Mouse (Mus musculus) spleen, postnatal 4 days (tissue): Measurements from ENCODE around the gene 6430548M08Rik.

Experiments used
- DNase-seq, 2 experiments: peaks; one replicate each; pipeline ENCODE4 v3.0.0; 2022; ENCODE audit warnings: low spot score in 2 of 2

The 6430548M08Rik gene

DNA sequence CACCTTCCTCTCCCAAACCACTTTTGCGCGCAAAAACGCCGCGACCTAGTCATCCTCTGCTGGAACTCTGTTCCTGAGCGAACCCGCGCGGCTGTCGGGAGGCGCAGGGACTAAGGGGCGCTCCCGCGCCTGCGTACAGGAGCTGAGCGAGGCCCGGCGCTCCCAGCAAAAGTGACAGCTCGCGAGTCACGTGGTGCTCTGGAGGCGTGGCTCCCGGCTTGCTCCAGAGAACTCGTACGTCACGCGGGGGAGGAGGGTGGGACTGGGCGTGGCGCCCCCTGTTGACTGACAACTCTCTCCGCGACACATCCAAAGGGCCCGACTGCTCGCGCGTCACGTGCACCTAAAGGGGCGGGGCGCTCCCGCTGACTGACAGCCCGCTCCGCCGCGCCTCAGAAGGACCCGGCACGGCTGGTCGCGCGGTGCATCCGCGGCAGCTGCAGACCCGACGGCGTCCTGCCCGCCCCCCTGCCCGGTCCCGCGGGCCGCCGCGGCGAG lies at the start of gene 6430548M08Rik:
TSS of gene 6430548M08Rik (plus strand) at position 395 of the 498 bp plus-strand sequence.
- peak; percentile 100 for DNase-seq

DNA sequence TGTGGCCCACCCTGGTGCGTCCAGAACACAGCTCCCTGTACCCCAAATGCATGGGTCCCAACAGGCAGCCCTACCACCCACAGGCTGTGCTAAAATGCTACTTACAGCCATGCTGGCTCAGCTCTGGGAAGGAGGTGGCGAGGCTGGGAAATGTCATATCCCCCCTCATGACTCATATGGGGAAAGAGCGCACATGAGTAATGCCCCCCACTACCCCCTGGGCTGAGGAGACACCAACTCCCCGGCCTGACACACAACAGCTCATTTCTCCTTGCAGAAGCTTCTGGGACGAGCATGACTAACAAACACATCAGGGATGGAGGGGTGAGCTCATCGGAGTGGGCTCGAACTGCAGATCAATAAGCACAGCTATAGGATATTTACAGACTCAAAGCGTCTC lies 48.3 kb upstream of the 6430548M08Rik start:
- no peak for DNase-seq

DNA sequence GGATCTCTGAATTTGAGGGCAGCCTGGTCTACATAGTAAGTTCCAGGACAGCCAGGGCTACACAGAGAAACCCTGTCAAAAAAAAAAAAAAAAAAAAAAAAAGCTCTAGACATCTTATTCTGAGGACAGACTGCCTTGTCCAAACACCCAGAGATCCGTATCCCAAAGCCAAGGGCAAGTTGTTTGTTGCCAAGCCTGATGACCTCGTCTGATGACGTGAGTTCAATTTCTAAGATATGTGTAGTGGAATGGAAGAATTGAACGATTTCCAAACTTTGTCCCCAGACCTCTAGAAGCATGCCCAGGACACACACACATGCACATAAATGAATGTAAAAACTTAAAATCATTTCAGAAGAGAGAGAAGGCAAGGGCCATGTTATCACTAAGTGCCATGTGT lies 47.7 kb upstream of the 6430548M08Rik start:
- no peak for DNase-seq

DNA sequence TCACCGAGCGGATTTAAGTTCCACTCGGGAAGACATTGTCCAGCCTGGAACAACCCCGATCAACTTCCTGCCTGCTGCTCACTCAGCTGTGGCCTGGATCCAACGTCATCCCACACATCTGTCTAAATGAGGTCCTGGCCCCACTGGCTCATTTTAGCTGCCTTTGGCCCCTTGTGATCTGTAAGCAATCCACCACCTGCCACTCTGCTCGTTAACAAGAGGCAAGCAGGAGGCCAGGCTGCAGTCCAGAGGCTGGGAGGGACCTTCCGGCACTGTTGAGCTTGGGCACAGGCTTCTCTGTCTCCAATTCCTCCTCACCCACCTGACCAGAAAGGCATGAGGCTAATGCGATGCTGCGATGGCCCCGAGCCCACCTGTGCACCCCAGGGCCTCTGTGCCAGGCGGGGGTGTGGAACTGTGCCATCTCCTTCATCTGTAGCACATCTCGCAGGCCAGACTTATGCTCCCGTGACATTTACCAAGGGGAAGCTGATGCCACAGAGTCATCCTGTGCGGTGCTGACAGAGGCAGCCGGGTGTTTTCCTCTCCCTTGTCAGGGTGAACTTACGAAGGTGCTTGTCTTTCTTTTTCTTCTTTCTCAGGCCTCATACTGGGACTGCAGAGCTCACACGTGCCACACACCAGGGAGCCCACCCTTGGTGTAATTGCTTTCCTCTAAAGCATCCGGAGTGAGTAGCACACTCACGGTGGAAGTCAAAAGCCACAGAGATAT lies 45.9 kb upstream of the 6430548M08Rik start:
- DNase-seq = no peak

DNA sequence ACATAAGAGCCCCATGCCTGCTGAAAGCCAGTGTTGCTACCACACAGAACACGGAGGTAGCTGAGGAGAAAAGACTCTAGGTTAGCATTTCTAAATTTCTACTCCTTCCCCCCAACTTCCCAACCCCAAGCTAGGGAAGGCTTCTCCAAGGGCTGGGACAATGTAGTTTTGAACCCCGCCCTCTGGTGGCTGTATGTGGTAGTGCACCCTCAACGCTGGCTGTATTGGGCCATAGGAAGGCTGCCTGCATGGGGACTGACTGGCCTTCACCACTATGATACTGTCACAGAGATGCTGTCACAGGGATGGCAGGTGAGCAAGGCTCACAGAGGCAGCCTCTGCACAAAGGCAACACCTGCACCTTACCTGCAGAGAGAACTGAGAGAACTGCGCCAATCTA lies 42.3 kb upstream of the 6430548M08Rik start:
- DNase-seq = peak; percentile 71 to 90

DNA sequence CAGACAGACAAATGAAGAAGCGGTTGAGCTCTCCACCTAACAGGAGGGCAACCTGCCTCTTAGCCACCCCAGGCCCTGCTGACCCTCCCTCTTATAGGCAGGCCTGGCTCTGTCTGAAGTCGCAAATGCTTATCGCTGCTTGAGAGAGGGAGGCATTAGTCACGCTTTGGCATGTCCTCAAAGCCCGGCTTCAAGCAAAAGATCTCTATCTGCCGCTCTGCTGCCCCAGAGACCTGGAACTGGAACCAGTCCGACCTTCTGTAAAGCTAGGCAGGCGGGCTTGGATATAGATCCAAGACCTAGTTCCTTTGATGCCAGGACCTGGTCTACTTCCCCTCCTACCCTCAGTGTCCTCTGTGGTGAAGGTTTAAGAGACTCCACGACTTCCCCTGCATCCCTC lies 41.7 kb upstream of the 6430548M08Rik start:
- no peak for DNase-seq

DNA sequence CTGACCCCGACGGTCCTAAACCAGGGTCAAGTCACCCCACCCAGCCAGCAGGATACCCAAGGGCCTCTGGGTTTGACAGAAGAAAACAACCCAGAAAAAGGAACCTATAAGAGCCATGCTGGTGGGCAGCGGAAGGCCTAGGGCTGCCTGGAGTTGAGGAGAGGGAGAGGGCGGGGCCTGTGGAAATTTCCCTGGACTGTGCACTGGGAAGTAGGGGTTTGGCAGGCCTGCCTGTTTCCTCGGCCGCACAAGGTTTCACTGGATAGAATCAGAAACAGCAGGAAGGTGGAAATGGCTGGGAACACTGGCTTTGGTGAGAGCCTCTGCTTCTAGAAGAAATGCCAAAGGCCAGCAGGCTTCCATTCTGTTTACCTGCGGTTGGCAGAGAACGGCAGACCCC lies 41.1 kb upstream of the 6430548M08Rik start:
- no peak for DNase-seq

DNA sequence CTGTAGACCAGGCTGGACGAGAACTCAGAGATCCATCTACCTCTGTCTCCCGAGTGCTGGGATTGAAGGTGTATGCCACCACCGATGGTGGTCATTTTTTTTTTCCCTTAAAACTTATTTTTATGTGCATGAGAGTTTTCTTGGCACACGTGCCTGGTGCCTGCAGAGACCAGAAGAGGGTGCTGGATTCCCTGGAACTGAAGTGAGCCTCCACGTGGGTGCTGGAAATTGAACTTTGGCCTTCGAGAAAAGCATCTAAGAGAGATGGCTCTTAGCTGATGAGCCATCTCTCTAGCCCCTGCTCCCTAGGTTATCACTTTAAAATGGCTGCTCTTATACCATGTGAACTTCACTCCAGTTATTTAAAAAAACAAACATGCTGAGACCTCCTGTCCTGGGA lies 39.4 kb upstream of the 6430548M08Rik start:
- DNase-seq = no peak

DNA sequence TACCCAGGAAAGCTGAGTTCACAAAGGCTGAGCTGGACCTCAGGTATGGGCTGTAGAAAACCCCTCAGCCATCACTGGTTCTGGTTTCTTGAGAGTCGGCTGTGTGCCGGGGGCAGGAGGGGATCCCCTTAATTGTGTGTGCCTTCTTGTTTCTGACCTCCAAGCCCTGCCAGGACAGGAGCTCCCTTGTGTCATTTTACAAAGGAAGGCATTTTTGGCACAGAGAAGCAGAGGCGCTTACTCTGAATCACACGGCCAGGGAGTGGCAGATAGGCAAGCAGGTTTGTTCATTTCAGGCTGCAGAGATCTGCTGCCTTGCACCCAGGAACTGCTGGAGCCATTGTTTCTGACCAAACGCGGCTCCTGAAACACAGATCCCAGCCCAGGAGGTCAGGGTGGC lies 38.6 kb upstream of the 6430548M08Rik start:
- no peak for DNase-seq

DNA sequence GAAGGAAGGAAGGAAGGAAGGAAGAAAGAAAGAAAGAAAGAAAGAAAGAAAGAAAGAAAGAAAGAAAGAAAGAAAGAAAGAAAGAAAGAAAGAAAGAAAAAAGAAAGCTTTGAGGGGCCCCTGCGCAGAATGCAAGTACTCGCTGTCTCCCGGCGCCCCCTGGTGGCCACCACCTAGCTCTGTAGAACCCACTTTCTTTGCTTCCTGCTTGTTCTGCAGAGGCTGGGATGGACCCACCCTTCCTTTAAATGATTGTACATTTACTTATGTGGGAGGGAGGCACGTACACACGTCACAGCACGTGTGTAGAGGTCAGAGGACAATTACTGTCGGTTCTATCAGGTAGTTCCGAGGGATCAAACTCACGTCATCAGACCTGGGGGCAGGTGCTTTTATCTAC lies 35.9 kb upstream of the 6430548M08Rik start:
- peak; percentile 69 to 92 for DNase-seq

DNA sequence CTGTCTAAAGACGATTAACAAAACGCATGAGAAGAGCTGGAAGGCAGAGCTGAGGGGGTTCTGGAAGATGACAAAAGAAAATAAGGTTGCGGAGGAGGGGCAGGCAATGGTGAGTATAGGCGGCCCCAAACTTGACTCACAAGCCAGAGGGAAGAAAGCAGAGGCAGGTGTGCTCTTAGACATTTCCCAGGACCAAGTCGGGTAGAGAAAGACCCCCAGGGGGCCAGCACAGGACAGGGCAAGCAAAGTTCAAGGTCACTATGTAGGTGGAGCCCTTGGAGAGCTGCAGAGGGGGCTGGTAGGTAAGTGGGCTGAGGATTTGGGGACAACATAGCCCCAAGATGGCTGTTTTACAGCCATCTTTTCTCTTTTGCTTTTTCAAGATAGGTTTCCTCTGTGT lies 34.6 kb upstream of the 6430548M08Rik start:
- no peak for DNase-seq

DNA sequence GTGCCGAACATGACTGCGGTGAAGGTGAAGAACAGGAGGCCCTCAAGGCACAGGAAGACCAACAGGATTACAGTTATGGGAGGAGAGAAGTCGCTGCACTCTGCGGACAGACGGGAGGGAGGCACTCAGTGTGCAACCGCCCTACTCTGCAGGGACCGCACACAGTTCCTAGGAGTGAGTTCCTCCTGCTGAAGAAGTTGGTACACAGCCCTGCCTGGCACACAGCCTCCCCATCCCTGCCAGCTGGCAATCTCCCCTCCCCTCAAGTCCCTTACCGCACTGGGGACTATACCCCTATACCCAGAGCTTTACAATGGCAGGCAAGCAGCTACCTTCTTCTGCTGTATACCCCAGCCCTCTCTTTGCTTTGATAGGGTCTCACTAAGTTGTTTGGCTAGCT lies 30.7 kb upstream of the 6430548M08Rik start:
- DNase-seq = no peak

DNA sequence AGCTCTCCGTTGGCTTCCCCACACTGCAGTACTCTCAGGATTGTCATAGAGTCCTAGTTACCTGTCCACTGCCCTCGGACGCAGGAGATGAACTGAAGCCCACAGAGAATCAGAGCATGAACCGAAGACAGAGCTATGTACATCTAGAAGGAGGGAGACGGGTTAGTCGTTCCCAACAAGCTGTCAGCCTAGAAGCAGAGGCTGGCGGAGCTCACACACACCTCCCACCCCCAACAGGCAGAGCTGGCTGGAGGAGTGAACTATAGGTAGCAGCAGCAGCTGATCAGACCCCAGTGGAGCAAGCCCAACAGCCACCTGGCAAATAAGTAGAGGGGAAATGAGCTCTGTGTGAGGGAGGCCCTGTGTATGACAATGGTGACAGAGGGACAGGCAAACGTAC lies 29.2 kb upstream of the 6430548M08Rik start:
- no peak for DNase-seq

DNA sequence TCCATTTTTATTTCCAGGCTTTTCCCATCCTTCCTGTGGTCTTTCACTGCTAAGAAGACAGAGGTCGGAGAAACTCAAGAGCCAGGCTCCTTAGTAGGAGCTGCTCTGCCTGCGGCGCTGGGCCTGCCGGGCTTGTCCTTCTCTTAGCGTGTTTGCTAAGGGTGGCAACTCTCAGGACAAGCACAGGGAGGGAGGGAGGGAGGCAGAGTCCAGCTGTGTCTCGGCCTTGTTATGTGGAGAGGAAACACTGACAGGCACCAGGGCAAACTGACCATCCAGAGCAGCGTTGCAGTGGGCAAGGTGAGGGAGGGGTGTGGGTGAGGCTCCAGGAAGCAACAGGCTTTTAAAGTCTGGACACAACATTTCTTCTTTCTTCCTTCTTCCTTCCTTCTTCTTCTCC lies 24.4 kb upstream of the 6430548M08Rik start:
- DNase-seq = no peak

DNA sequence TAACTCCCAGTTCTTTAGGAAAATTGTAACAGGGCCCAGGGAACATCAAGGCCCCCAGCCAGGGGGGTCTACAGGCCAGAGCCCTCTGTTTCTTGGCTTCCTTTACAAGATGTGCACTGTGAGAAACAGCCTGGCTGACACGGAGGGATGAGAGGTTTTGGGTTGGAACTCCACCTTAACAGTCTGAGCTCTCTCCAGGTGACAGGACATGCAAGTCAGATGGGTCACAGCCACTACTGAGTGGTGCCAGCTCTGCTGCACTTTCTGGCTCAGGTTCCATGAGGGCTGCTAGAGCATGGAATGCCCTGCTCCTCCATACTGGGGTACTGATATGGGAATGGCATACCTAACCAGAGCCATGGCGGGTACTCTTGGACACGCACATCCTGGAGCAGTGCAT lies 22.9 kb upstream of the 6430548M08Rik start:
- no peak for DNase-seq

DNA sequence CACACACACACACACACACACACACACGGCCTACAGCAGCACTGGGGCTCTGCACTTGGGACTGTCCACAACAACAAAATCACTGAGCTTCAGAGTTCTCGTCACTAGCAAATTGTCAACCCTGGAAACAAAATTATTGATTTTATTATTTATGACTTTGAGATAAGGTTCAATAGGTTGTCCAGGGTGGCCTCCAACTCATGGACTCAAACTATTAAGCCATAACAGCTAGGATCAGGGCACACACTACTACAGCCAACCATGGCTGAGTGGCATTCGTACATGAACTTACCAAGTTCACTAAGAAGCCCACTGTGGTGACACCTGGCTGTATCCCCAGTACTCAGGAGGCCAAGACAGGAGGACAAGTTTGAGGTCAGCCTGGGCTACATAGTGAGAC lies 20.8 kb upstream of the 6430548M08Rik start:
- no peak for DNase-seq

DNA sequence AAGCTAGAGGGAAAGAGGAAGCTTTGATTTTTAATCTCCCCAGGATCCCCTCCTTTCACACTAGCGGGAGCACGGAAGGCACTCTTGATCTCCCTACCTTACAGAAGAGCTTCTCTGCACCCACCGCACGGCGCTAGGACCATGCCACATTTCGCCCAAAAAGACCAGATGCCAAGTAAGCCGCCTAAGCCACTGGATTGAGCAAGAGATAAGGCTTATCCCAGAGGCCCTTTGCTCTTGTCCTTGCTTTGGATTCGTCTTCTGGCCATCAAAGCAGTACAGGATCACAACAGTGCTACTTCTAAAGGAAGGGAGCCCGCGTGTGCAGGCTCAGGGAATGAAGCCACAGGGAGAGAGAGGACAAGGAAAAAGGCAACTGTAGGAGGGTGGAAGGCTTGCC lies 19.2 kb upstream of the 6430548M08Rik start:
- no peak for DNase-seq

DNA sequence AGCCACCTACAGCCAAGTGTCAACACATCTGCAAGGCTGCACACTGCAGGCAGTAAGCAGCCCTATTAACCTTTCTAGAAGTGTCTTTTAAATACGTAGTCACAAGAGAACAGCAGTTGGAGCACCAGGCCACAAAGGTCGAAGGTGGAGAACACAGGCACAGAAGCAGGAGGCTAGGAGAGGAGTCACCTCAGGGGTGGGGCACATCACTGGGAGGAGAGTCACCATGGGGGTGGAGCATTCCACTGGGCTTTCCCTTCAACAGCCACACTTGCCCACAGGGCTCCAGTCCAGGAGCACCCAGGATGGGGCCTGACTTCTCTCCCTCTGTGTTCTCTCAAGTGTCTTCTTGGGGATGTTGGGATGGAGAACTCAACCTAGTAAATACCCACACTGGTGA lies 17.5 kb upstream of the 6430548M08Rik start:
- DNase-seq = no peak

DNA sequence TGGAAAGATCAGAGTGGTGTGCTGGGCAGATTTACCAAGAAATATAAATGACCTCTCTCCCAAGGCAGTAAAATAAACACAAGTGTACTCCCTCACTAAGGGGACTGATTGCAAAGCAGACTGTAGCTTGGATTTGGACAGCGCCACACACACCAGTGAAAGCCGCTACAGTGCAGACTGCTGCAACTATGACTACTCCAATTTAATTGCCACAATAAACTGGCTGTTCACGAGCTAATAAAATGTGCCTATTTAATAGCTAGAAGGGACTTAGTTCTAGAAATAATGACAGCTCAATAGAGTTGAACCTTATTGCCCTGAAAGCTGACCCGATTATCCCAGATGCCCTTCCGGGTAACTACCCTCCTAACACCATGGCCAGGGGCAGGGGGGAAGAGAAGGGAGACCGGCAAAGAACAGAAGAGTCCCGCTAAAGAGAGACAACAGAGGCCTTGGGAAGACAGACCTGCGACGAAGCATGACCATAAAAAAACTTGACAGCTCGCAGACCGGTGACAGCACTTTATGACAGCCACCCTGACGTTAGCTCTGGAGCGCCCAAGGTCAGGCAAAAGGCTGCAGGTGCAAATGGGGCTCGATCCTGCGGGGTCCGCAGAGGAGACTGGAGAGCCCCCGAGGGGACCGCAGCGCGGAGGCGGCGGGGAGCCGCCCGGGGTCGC lies 13.4 kb upstream of the 6430548M08Rik start:
- DNase-seq = no peak

DNA sequence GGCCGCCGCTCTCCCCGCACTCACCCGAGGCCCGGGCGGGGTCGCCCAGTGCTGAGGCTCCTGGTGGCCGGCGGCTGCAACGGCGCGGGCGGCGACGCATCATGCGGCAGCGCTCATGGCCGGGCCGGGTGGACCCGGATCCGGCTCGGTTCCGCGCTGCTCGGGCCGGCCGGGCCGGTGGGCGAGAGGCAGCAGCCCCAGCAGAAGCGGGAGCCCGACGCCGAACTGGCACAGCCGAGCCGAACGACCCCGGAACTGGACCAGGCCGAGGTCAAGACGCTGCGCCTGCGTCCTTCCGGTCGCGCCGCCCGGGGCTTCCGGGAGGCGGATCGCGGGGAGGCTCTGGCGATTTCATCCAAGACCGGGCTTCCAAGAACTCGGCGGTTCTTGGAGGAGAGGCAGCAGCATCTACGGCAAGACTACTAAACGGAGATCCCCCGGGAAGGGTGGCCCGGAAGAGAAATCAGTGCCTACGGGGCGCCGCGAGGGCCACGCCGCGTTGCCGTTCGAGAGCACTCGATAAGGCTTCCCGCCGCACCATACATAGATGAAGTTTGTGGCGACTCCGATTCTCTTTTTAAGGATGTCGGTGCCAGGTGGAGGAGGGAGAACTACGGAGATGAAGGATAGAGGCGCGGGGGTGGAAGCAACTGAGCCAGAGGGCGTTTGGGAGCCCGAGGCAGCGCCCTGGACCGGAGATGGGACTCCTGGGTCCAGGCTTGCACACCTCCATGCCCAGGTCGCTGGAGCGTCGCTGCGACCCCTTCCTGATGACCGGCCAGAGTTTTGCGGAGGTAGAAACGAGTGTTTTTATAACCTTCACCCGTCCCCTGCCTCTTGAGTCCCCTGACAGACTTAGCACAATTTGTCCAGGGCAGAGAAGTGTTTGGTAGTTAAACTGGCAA lies 12.6 kb upstream of the 6430548M08Rik start, which contains the start of gene Zdhhc7:
TSS of gene Zdhhc7 (minus strand) at position 415 of the 905 bp plus-strand sequence.
- peak; percentile 62 to 87 for DNase-seq

DNA sequence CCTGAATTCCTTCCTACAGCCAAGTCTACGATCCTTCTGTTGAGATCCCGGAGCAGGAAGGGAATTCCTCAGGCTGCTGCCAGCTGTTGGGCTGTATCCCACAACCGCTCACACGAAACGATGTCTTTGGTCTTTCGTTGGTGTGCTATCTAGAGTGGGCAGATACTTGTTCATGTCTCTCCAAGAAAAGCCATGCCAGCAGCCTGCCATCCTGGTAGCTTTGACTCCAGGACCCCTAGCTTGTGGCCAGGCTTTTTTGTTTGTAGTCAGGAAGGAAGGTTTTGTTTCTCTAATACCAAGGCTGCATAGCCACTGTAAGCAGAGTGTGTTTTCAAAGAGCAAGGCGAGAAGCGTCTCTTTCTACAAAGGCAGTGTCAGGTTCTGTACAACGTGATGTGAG lies 10.0 kb upstream of the 6430548M08Rik start:
- no peak for DNase-seq

DNA sequence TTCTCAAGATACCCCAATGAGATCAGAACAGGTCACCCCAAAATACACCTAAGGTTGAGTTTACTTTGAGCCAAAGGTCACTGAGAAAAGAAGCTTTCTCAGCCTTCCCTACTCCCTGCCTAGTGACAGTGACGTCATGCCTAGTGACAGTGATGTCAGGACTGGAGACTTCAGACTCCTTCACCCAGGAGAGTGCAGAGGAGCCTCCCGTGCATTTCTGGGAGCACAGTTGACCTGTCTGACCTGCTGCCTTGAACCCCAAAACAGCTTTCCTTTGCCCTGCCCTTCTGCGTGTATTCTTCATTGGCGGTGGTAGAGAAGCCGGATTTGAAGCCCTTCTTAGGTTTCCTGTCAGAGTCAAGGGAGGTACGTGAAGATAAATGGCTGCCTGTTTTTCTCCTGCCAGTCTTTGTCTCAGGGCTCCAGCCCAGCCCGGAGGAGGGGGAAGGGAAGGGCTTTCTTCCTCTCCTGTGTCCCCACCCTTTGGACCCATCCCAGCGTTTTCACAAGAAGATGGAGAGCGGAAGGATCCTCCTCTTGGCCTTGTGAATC lies 9.2 kb upstream of the 6430548M08Rik start:
- no peak for DNase-seq
